Mouse (Mus musculus) midbrain, embryonic 13.5 days (tissue): Measurements from ENCODE around the gene Actr2. TPM values are rescaled to one million over a fixed set of nuclear protein-coding genes. Genes with fewer than 3 reads are reported as not detected.
"Not testable (repeated sequence)": the region's sequence is repeated elsewhere in the genome, so short reads cannot be mapped to it uniquely, and the experiment has no call there.

Source experiments
- ATAC-seq: fragments of 200-750 bp; cut with Nextera tagmentation; 2 replicates; pipeline ENCODE4 v1.8.0; 2017; ENCODE audit warnings: mild to moderate bottlenecking, moderate TSS enrichment, moderate library complexity
- H3K27ac ChIP-seq: fragments of 300-500 bp; sonication (generic); 2 replicates; pipeline ENCODE4 v1.5.1; 2015; ENCODE audit warnings: inconsistent platforms, mild to moderate bottlenecking, moderate library complexity
- H3K27me3 ChIP-seq: fragments of 300-500 bp; sonication (generic); 2 replicates; pipeline ENCODE4 v1.6.1; 2015; ENCODE audit warnings: mild to moderate bottlenecking, inconsistent platforms
- H3K36me3 ChIP-seq: fragments of 300-500 bp; sonication (generic); 2 replicates; pipeline ENCODE4 v1.6.1; 2015; ENCODE audit warnings: mild to moderate bottlenecking, inconsistent platforms
- H3K4me1 ChIP-seq: fragments of 300-500 bp; sonication (generic); replicated peaks from 2 replicates; pipeline ENCODE4 v1.6.1; 2015; ENCODE audit warnings: inconsistent platforms
- H3K4me2 ChIP-seq: fragments of 300-500 bp; sonication (generic); replicated peaks from 2 replicates; pipeline ENCODE4 v1.6.1; 2015; ENCODE audit warnings: moderate library complexity, mild to moderate bottlenecking, inconsistent platforms
- H3K4me3 ChIP-seq: fragments of 300-500 bp; sonication (generic); replicated peaks from 2 replicates; pipeline ENCODE4 v1.5.1; 2015; ENCODE audit warnings: mild to moderate bottlenecking, inconsistent platforms
- H3K9ac ChIP-seq: fragments of 300-500 bp; sonication (generic); replicated peaks from 2 replicates; pipeline ENCODE4 v1.6.1; 2015; ENCODE audit warnings: mild to moderate bottlenecking, inconsistent platforms
- H3K9me3 ChIP-seq: fragments of 300-500 bp; sonication (generic); 2 replicates; pipeline ENCODE4 v1.6.1; 2016; ENCODE audit warnings: mild to moderate bottlenecking, inconsistent platforms
- WGBS: fragments of 180-500 bp; shearing (Covaris S2); methylation state at CpG from one replicate; pipeline ENCODE4 v1.1.7; 2015; 5-methylcytosine and 5-hydroxymethylcytosine counted together
- polyA plus RNA-seq: library from polyadenylated mRNA; unstranded; fragments of >200 nt; fragmentation: Nextera tagmentation; extraction: Ambion mirVana; gene quantifications from 2 replicates; pipeline ENCODE4 v1.2.1, GENCODE M21; 2015

Gene Actr2
- polyA plus RNA-seq, 1 experiment from 2014 or later = 167 TPM

- peak overlapping the region; percentile 34 for H3K4me2 ChIP-seq
- peak; percentile 66 for ATAC-seq
- no peak overlapping the region for H3K4me3 ChIP-seq
- H3K9ac ChIP-seq = 0 out of 2 replicates have a peak overlapping the region, but pooled peaks have one; percentile 46
- peak overlapping the region; percentile 47 for H3K27ac ChIP-seq
- WGBS = 38% methylated on average over 8 of the region's 8 CpGs
- H3K27me3 ChIP-seq = no peaks in the 10 kb centered on the region
- H3K9me3 ChIP-seq = no peaks in the 10 kb centered on the region
- H3K4me1 ChIP-seq = peaks cover 27% of the 10 kb centered on the region
- no peaks in the 10 kb centered on the region for H3K36me3 ChIP-seq
These were observed 74.0 kb downstream of the Actr2 start for GRCm38 (mm10) chr11:20038723-20039122.

GRCm38 (mm10) chr11:20037739-20038138, 75.0 kb downstream of the Actr2 start:
- Histone ChIP-seq H3K9me3 (no peaks in the 10 kb centered on the region), H3K27me3 (no peaks in the 10 kb centered on the region), H3K4me2 (no peak overlapping the region), H3K9ac (no peak overlapping the region), H3K36me3 (no peaks in the 10 kb centered on the region), H3K4me1 (peaks cover 22% of the 10 kb centered on the region), H3K4me3 (no peak overlapping the region), H3K27ac (no peak overlapping the region)
- WGBS = 89% methylated on average over 4 of the region's 4 CpGs
- ATAC-seq = peak; percentile 22; the same call in 1 of the 2 replicates

DNA sequence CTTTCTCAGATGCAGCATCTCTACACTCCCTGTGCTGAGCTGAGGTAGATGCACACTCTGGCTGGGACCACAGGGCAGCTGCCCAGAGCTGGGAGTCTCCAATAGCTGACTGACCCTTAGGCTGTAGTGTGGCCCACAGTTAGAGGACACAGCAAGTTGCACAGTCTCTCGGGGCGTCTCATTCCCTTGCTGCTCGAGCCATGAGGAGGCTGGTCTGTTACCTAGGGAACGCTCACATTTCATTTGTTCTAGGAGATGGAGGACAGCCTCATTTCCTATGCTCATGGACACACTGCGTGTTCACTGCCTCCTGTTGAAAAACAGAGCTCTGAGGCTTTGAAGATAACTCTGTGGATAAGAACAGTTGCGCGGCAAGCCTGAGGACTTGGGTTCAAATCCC, 76.7 kb downstream of the Actr2 start:
- H3K27ac ChIP-seq = no peak overlapping the region
- WGBS = 64% methylated on average over 7 of the region's 7 CpGs
- H3K4me1 ChIP-seq = peaks cover 13% of the 10 kb centered on the region
- no peaks in the 10 kb centered on the region for H3K27me3 ChIP-seq
- no peaks in the 10 kb centered on the region for H3K9me3 ChIP-seq
- no peak overlapping the region for H3K4me3 ChIP-seq
- H3K36me3 ChIP-seq = no peaks in the 10 kb centered on the region
- H3K4me2 ChIP-seq = no peak overlapping the region
- no peak overlapping the region for H3K9ac ChIP-seq
- ATAC-seq = peak; percentile 46; the same call in 1 of the 2 replicates

DNA sequence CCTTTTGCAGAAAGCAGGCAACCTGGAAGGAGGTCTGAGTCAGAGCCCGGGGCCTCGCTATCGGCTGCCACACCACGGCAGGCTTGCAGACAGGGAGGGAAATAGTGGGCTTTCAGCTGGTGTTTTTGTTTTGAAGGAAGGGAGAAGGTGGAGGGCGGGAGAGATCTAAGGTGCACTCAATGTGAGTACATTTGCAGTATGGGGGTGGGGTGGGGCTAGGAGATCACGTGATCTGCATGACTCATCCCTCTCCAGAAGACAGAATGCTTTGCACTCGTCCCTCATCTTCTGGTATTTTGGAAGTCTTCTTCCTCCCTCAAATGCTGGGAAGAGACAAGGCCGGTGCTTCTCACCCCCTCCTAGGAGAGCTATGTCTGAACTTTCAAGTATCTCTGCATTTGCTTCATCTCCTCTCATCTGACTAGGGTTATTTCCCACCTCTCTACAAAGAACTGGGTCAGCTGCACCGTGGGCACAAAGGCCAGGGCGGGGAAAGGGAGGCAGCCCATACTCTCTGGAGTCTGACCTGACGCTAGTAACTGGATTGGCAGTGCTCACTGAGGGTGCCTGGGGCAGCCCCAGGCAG, 77.3 kb downstream of the Actr2 start:
- H3K9ac ChIP-seq = no peak overlapping the region
- H3K9me3 ChIP-seq = no peaks in the 10 kb centered on the region
- WGBS = 65% methylated on average over 11 of the region's 11 CpGs
- H3K4me2 ChIP-seq = no peak overlapping the region
- ATAC-seq = no peak
- no peak overlapping the region for H3K4me3 ChIP-seq
- no peak overlapping the region for H3K27ac ChIP-seq
- H3K27me3 ChIP-seq = no peaks in the 10 kb centered on the region
- H3K4me1 ChIP-seq = peaks cover 13% of the 10 kb centered on the region
- no peaks in the 10 kb centered on the region for H3K36me3 ChIP-seq

DNA sequence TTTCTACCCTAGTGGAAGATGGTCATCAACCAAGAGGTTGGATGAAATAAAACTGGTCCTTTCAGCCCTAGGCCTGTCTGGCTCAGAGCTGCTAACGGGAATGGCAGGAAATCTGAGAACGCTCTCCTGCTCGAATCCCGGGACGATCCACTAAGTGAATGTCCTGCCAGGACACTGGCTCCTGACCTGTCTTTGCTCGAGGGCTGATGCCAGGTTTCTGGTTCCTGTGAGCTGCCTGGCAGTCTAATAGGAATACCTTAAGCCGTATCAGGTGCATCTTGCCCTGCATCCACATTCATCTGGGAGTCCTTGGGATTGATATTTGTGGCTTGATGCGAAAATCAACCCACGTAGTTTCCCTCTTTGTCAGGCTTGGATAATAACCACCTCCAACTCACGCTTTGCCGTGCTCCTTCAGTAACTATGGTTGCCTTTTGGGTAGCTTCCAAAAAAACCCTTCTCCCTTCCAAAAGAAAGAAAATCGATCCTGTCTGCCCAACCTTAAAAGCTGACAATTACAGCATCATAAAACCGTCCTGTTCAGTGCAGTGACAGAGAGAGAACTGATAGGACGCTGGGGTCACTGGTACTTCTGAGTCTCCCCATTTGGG, 78.3 kb downstream of the Actr2 start:
- no peaks in the 10 kb centered on the region for H3K36me3 ChIP-seq
- H3K4me1 ChIP-seq = peaks cover 13% of the 10 kb centered on the region
- ATAC-seq = no peak
- no peaks in the 10 kb centered on the region for H3K9me3 ChIP-seq
- H3K9ac ChIP-seq = no peak overlapping the region
- H3K4me2 ChIP-seq = no peak overlapping the region
- 83% methylated on average over 14 of the region's 14 CpGs for WGBS
- no peaks in the 10 kb centered on the region for H3K27me3 ChIP-seq
- no peak overlapping the region for H3K4me3 ChIP-seq
- H3K27ac ChIP-seq = no peak overlapping the region

- H3K4me1 ChIP-seq = peaks cover 6% of the 10 kb centered on the region
- no peak overlapping the region for H3K9ac ChIP-seq
- 81% methylated on average over 6 of the region's 6 CpGs for WGBS
- no peak overlapping the region for H3K27ac ChIP-seq
- H3K4me2 ChIP-seq = no peak overlapping the region
- no peaks in the 10 kb centered on the region for H3K27me3 ChIP-seq
- H3K4me3 ChIP-seq = no peak overlapping the region
- no peaks in the 10 kb centered on the region for H3K36me3 ChIP-seq
- H3K9me3 ChIP-seq = no peaks in the 10 kb centered on the region
- ATAC-seq = no peak
These were observed 79.1 kb downstream of the Actr2 start for GRCm38 (mm10) chr11:20033541-20034160.

GRCm38 (mm10) chr11:20031536-20031935, 81.2 kb downstream of the Actr2 start:
- no peak for ATAC-seq
- Histone ChIP-seq H3K9me3 (no peaks in the 10 kb centered on the region), H3K27ac (no peak overlapping the region), H3K4me2 (no peak overlapping the region), H3K36me3 (no peaks in the 10 kb centered on the region), H3K27me3 (no peaks in the 10 kb centered on the region), H3K4me1 (0 out of 2 replicates have a peak, but pooled peaks cover 3% of the 10 kb centered on the region), H3K4me3 (no peak overlapping the region), H3K9ac (no peak overlapping the region)
- 50% methylated on average over 8 of the region's 8 CpGs for WGBS

GRCm38 (mm10) chr11:20030973-20031372, 81.7 kb downstream of the Actr2 start:
- not testable (repeated sequence) for H3K9me3 ChIP-seq, H3K27me3 ChIP-seq, H3K27ac ChIP-seq, H3K9ac ChIP-seq, H3K36me3 ChIP-seq, H3K4me1 ChIP-seq, H3K4me3 ChIP-seq, H3K4me2 ChIP-seq, ATAC-seq
- 91% methylated on average over 5 of the region's 5 CpGs for WGBS

DNA sequence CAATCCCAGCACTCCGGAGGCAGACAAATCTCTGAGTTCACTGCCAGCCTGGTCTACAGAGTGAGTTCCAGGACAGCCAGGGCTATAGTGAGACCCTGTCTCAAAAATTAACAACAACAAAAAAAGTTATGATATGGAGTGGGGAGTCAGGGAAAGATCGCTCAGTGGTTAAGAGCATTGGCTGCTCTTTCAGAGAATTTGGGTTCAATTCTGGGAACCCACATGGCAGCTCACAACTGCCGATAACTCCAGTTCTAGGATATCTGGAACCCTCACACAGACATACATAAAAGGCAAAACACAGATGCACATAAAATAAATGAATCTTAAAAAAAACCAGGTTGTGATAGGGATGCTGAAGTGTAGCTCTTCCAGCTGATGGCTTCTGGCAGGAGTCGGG, 83.7 kb downstream of the Actr2 start:
- H3K4me1 ChIP-seq = no peaks in the 10 kb centered on the region
- H3K27ac ChIP-seq = no peak overlapping the region
- no peak overlapping the region for H3K4me2 ChIP-seq
- H3K9ac ChIP-seq = no peak overlapping the region
- H3K4me3 ChIP-seq = no peak overlapping the region
- no peaks in the 10 kb centered on the region for H3K9me3 ChIP-seq
- WGBS = 93% methylated on average over 4 of the region's 4 CpGs
- no peak for ATAC-seq
- H3K27me3 ChIP-seq = no peaks in the 10 kb centered on the region
- H3K36me3 ChIP-seq = 0 out of 2 replicates have a peak, but pooled peaks cover 8% of the 10 kb centered on the region

- H3K27ac ChIP-seq = no peak overlapping the region
- H3K9ac ChIP-seq = no peak overlapping the region
- H3K4me2 ChIP-seq = no peak overlapping the region
- no peak overlapping the region for H3K4me3 ChIP-seq
- WGBS = 88% methylated on average over 6 of the region's 6 CpGs
- no peaks in the 10 kb centered on the region for H3K27me3 ChIP-seq
- no peak for ATAC-seq
- no peaks in the 10 kb centered on the region for H3K9me3 ChIP-seq
- no peaks in the 10 kb centered on the region for H3K4me1 ChIP-seq
- 0 out of 2 replicates have a peak, but pooled peaks cover 8% of the 10 kb centered on the region for H3K36me3 ChIP-seq
These were observed 84.3 kb downstream of the Actr2 start for GRCm38 (mm10) chr11:20028396-20028795.

- Histone ChIP-seq H3K9me3 (no peaks in the 10 kb centered on the region), H3K4me1 (no peaks in the 10 kb centered on the region), H3K4me2 (no peak overlapping the region), H3K27me3 (no peaks in the 10 kb centered on the region), H3K9ac (no peak overlapping the region), H3K4me3 (no peak overlapping the region), H3K36me3 (0 out of 2 replicates have a peak, but pooled peaks cover 14% of the 10 kb centered on the region), H3K27ac (no peak overlapping the region)
- ATAC-seq = no peak
- WGBS = 86% methylated on average over 9 of the region's 9 CpGs
These were observed 85.0 kb downstream of the Actr2 start for GRCm38 (mm10) chr11:20027719-20028118.

DNA sequence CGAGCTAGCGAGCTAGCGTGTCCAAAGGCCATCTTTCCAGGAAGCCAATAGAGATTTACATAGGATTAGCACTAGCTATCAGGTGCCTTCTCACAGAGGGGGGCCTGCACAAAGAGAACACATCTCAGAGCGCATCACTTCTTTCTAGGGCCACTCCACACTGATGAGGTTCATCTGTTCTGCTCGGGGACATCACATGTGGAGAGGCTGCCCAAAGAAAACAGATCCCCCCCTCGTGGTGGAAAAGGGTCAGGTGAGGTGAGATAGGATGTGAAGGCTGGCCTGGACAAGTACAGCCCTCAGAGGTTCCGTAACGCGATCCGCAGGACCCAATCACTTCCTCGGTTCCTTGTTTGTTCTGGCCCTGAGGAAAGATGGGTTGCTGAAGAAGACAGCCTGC, 86.8 kb downstream of the Actr2 start:
- Histone ChIP-seq H3K4me2 (no peak overlapping the region), H3K9me3 (peaks cover 8% of the 10 kb centered on the region), H3K4me3 (no peak overlapping the region), H3K36me3 (peaks cover 25% of the 10 kb centered on the region), H3K4me1 (no peaks in the 10 kb centered on the region), H3K27me3 (no peaks in the 10 kb centered on the region), H3K9ac (no peak overlapping the region), H3K27ac (no peak overlapping the region)
- WGBS = 63% methylated on average over 11 of the region's 11 CpGs
- no peak for ATAC-seq
